Mouse (Mus musculus) testis, adult 2 months (tissue): ENCODE data around the gene Slc2a5.

Experiments used
- CTCF ChIP-seq: fragments of 200-500 bp; IDR thresholded peaks from 2 replicates; pipeline ENCODE4 v1.5.1; 2012; ENCODE audit warnings: low read depth, mild to moderate bottlenecking, inconsistent platforms, low read length, moderate library complexity; ENCODE audit not compliant: control insufficient read depth, insufficient read depth, insufficient replicate concordance
- POLR2A ChIP-seq: fragments of 200-500 bp; IDR thresholded peaks from 2 replicates; pipeline ENCODE4 v1.6.1; 2012; ENCODE audit warnings: low read depth, mild to moderate bottlenecking, inconsistent platforms, low read length, moderate library complexity; ENCODE audit not compliant: control insufficient read depth

GRCm38 (mm10) chr4:150079244-150079643 lies 39.8 kb upstream of the Slc2a5 start:
- TF ChIP-seq CTCF: no peak
- 0 out of 2 replicates have a peak, but pooled peaks have one; percentile 14 for TF ChIP-seq POLR2A
